Mouse (Mus musculus): Measurements from ENCODE around the gene Cacna2d1.

GRCm38 (mm10) chr5:16045147-16045878 lies 110.8 kb downstream of the Cacna2d1 start:
- TF ChIP-seq MAX (IDR thresholded peaks at IDR 0.05; ENCODE audit: low read depth): no peak
- TF ChIP-seq POLR2A (IDR thresholded peaks at IDR 0.05; ENCODE audit: insufficient read length, low read depth): no peak
- no peak for TF ChIP-seq MYOG (IDR thresholded peaks at IDR 0.05; ENCODE audit: control insufficient read depth in 1 of 3, insufficient read depth in 1 of 3, insufficient read length in 2 of 3, low read depth in 2 of 3)
- no peak for TF ChIP-seq E2F4 (IDR thresholded peaks at IDR 0.05; ENCODE audit: insufficient read depth)
- TF ChIP-seq TCF12 (IDR thresholded peaks at IDR 0.05; ENCODE audit: insufficient read depth, poor library complexity, severe bottlenecking): no peak
- no peak for TF ChIP-seq USF1 (IDR thresholded peaks at IDR 0.05; ENCODE audit: low read depth)
- no peak for TF ChIP-seq MYOD1 (IDR thresholded peaks at IDR 0.05; ENCODE audit: control insufficient read depth in 1 of 3, insufficient read length in 2 of 3, low read depth in 2 of 3)
- peak; percentile 84 for TF ChIP-seq CEBPB (IDR thresholded peaks at IDR 0.05; ENCODE audit: insufficient read depth, poor library complexity, severe bottlenecking)
- TF ChIP-seq SRF (IDR thresholded peaks at IDR 0.05; ENCODE audit: control insufficient read depth, insufficient read length, low read depth): no peak
- no peak for TF ChIP-seq REST (IDR thresholded peaks at IDR 0.05; ENCODE audit: insufficient read depth, insufficient read length)
